Mouse (Mus musculus) kidney, adult 2 months (tissue): ENCODE data around the gene Tvp23b.

Experiments used
- CTCF ChIP-seq: fragments of 200-500 bp; conservative IDR thresholded peaks from 2 replicates; pipeline ENCODE4 v1.5.1; 2011; ENCODE audit warnings: low read depth, mild to moderate bottlenecking, control low read depth, low read length, moderate library complexity, mixed read lengths; ENCODE audit not compliant: insufficient read depth, insufficient read length
- POLR2A ChIP-seq: fragments of 200-500 bp; IDR thresholded peaks from one replicate; pipeline ENCODE4 v1.6.1; 2011; ENCODE audit warnings: low read depth, low read length, control low read depth

- TF ChIP-seq CTCF: no peak
- no peak for TF ChIP-seq POLR2A
Measured at GRCm38 (mm10) chr11:62831906-62832305, 47.3 kb upstream of the Tvp23b start.
